In the genomic region with DNA sequence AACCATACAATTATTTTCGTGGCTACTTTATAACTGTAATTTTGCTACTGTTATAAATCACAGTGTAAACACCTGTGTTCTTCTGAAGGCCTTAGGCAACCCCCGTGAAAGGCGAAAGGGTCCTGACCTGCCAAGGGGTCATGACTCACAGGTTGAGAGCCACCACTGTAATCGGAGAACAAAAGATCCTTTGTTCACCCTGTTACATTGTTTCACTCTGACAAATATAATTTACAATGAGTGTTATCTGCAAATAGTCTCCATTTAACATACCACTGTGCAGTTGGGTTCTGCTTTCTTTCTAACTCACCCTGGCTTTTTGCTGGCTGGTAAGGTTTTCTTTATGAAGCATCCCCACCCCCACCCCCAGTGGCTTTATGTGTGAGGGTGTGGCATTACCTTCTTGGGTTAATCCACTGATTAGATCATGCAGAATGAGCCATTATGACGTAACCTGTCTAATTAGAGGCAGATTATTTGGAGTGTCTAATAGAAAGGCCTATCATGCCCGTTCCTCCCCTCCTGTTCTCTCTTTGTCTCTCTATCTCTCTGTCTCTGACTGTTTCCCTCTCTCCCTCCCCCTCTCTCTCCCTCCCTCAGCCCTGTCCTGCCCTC, we compare ENCODE assay signal across 13 mouse cellular contexts. TPM values are rescaled to one million over a fixed set of nuclear protein-coding genes. Genes with fewer than 3 reads are reported as not detected.
DNase-seq lines count a peak whose midpoint lies in the region; ATAC-seq and TF ChIP-seq lines count a peak whose summit lies in the region.
"Had no signal": no experiment of that assay in that cellular context is flagged by ENCODE, and none has a peak within 500 bp of the region (broad histone marks: within the 10 kb centered on the region; RNA-seq: fewer than 3 reads in every experiment).

No protein-coding gene starts in this region.

- WGBS in cerebellum, adult 2 months, result 58% methylated on average over 6 of the region's 6 CpGs
- WGBS in intestine, embryonic 14.5 days, result 43% methylated on average over 6 of the region's 6 CpGs
- WGBS in intestine, embryonic 16.5 days, result 42% methylated on average over 6 of the region's 6 CpGs
- WGBS in embryonic facial prominence, embryonic 10.5 days, result 20% methylated on average over 6 of the region's 6 CpGs
- 44% methylated on average over 6 of the region's 6 CpGs for WGBS in stomach, postnatal 0 days
- WGBS in thymus, adult 2 months, result 85% methylated on average over 6 of the region's 6 CpGs

- H3K4me1 ChIP-seq in cerebellum, adult 2 months (ENCODE audit: control insufficient read depth, insufficient read depth, low read length), result peaks cover 46% of the 10 kb centered on the region
- H3K4me1 ChIP-seq in intestine, embryonic 14.5 days (replicated peaks; ENCODE audit: control insufficient read depth, insufficient read depth, low read length), result no peaks in the 10 kb centered on the region; the same call in 1 of the 2 replicates
- 0 out of 2 replicates have a peak, but pooled peaks cover 6% of the 10 kb centered on the region for H3K4me1 ChIP-seq in intestine, embryonic 16.5 days (ENCODE audit: control insufficient read depth, insufficient read depth, low read length)
- peaks cover 28% of the 10 kb centered on the region for H3K4me1 ChIP-seq in embryonic facial prominence, embryonic 10.5 days
- H3K4me1 ChIP-seq in stomach, postnatal 0 days (replicated peaks; ENCODE audit: control insufficient read depth, insufficient read depth), result no peaks in the 10 kb centered on the region
- H3K4me1 ChIP-seq in thymus, adult 2 months (replicated peaks; ENCODE audit: control insufficient read depth, insufficient read depth, low read length), result peaks cover 7% of the 10 kb centered on the region
- H3K4me1 ChIP-seq: stomach, embryonic 15.5 days had no signal

- peak; percentile 72; the same call in 1 of the 2 replicates for ATAC-seq in intestine, embryonic 14.5 days (replicated peaks; ENCODE audit: low FRiP score, low TSS enrichment, low read depth)
- ATAC-seq in intestine, embryonic 16.5 days, result no peak; the same call in 1 of the 2 replicates
- ATAC-seq in stomach, postnatal 0 days (ENCODE audit: low FRiP score, low TSS enrichment), result 0 out of 2 replicates have a peak, but pooled peaks have one; percentile 21

- H3K36me3 ChIP-seq in intestine, embryonic 14.5 days (ENCODE audit: control insufficient read depth, insufficient read depth, low read length), result no peaks in the 10 kb centered on the region
- H3K36me3 ChIP-seq in intestine, embryonic 16.5 days (ENCODE audit: control insufficient read depth, insufficient read depth, low read length), result no peaks in the 10 kb centered on the region
- no peaks in the 10 kb centered on the region for H3K36me3 ChIP-seq in embryonic facial prominence, embryonic 10.5 days (replicated peaks)
- H3K36me3 ChIP-seq in stomach, postnatal 0 days (ENCODE audit: control insufficient read depth, insufficient read depth, low read length), result no peaks in the 10 kb centered on the region
- H3K36me3 ChIP-seq in thymus, adult 2 months (ENCODE audit: control insufficient read depth, insufficient read depth, low read length), result no peaks in the 10 kb centered on the region
- H3K36me3 ChIP-seq: kidney, embryonic 15.5 days; limb, embryonic 13.5 days; stomach, embryonic 15.5 days had no signal

- no peak for DNase-seq in cerebellum, adult 2 months
- no peak for DNase-seq in cerebellum, adult 9-11 months
- DNase-seq in intestine, embryonic 14.5 days (ENCODE audit: low spot score), result no peak
- no peak for DNase-seq in embryonic facial prominence, embryonic 10.5 days (ENCODE audit: low spot score)
- DNase-seq in stomach, postnatal 0 days (ENCODE audit: low spot score), result no peak
- DNase-seq in layer of hippocampus, adult 2 months (ENCODE audit: low spot score in 2 of 2), result no peak
- no peak for DNase-seq in thymus, adult 2 months
- DNase-seq: adrenal gland, adult 8-10 months; lung, adult 18-20 months had no signal

- H3K27me3 ChIP-seq in cerebellum, adult 2 months (ENCODE audit: control insufficient read depth, insufficient read depth, low read length), result no peaks in the 10 kb centered on the region
- H3K27me3 ChIP-seq in intestine, embryonic 14.5 days (replicated peaks; ENCODE audit: control insufficient read depth, insufficient read depth, low read length), result no peaks in the 10 kb centered on the region
- no peaks in the 10 kb centered on the region for H3K27me3 ChIP-seq in intestine, embryonic 16.5 days (replicated peaks; ENCODE audit: control insufficient read depth, insufficient read depth, low read length)
- H3K27me3 ChIP-seq in embryonic facial prominence, embryonic 10.5 days (replicated peaks; ENCODE audit: low read depth, poor library complexity, severe bottlenecking), result peaks cover 26% of the 10 kb centered on the region; the same call in 1 of the 2 replicates
- H3K27me3 ChIP-seq in stomach, postnatal 0 days (ENCODE audit: control insufficient read depth, insufficient read depth, low read length), result no peaks in the 10 kb centered on the region
- no peaks in the 10 kb centered on the region for H3K27me3 ChIP-seq in thymus, adult 2 months (ENCODE audit: control insufficient read depth, insufficient read depth, low read length)
- H3K27me3 ChIP-seq: kidney, embryonic 15.5 days; limb, embryonic 13.5 days; stomach, embryonic 15.5 days had no signal

- peak overlapping the region; percentile 33; the same call in 1 of the 2 replicates for H3K27ac ChIP-seq in cerebellum, adult 2 months (ENCODE audit: insufficient read depth, low read length)
- H3K27ac ChIP-seq in intestine, embryonic 14.5 days (ENCODE audit: low read depth), result no peak overlapping the region
- no peak overlapping the region for H3K27ac ChIP-seq in intestine, embryonic 16.5 days (ENCODE audit: low read length)
- H3K27ac ChIP-seq in embryonic facial prominence, embryonic 10.5 days (replicated peaks), result 0 out of 2 replicates have a peak overlapping the region, but pooled peaks have one; percentile 10
- H3K27ac ChIP-seq in stomach, postnatal 0 days (replicated peaks), result no peak overlapping the region
- H3K27ac ChIP-seq in layer of hippocampus, adult 2 months, result no peak overlapping the region
- no peak overlapping the region for H3K27ac ChIP-seq in thymus, adult 2 months (ENCODE audit: control insufficient read depth, insufficient read depth, low read length)
- H3K27ac ChIP-seq: kidney, embryonic 15.5 days; limb, embryonic 13.5 days; stomach, embryonic 15.5 days had no signal

- H3K9me3 ChIP-seq in intestine, embryonic 14.5 days (ENCODE audit: control insufficient read depth, low read length), result no peaks in the 10 kb centered on the region
- no peaks in the 10 kb centered on the region for H3K9me3 ChIP-seq in intestine, embryonic 16.5 days (ENCODE audit: control insufficient read depth, low read length)
- H3K9me3 ChIP-seq in embryonic facial prominence, embryonic 10.5 days, result no peaks in the 10 kb centered on the region
- H3K9me3 ChIP-seq in stomach, postnatal 0 days (ENCODE audit: control insufficient read depth, low read length), result no peaks in the 10 kb centered on the region
- H3K9me3 ChIP-seq: kidney, embryonic 15.5 days; limb, embryonic 13.5 days; stomach, embryonic 15.5 days had no signal

- H3K4me3 ChIP-seq in cerebellum, adult 2 months (replicated peaks; ENCODE audit: insufficient read depth, low read depth, low read length), result no peak overlapping the region
- no peak overlapping the region for H3K4me3 ChIP-seq in intestine, embryonic 14.5 days (ENCODE audit: low read depth, low read length)
- no peak overlapping the region for H3K4me3 ChIP-seq in intestine, embryonic 16.5 days (ENCODE audit: low read length)
- H3K4me3 ChIP-seq in embryonic facial prominence, embryonic 10.5 days, result no peak overlapping the region
- H3K4me3 ChIP-seq in stomach, postnatal 0 days (ENCODE audit: low read depth, low read length), result no peak overlapping the region
- H3K4me3 ChIP-seq in layer of hippocampus, adult 2 months, result no peak overlapping the region
- no peak overlapping the region for H3K4me3 ChIP-seq in thymus, adult 2 months (ENCODE audit: control insufficient read depth, insufficient read depth, low read length)
- H3K4me3 ChIP-seq: kidney, embryonic 15.5 days; limb, embryonic 13.5 days; stomach, embryonic 15.5 days had no signal

- H3K9ac ChIP-seq in intestine, embryonic 14.5 days (ENCODE audit: low read length), result no peak overlapping the region
- no peak overlapping the region for H3K9ac ChIP-seq in intestine, embryonic 16.5 days (ENCODE audit: low read depth, low read length)
- H3K9ac ChIP-seq in stomach, postnatal 0 days (ENCODE audit: low read length), result no peak overlapping the region
- H3K9ac ChIP-seq: kidney, embryonic 15.5 days; limb, embryonic 13.5 days; stomach, embryonic 15.5 days had no signal

- TF ChIP-seq EP300 in stomach, postnatal 0 days (optimal IDR thresholded peaks at IDR 0.05), result no peak

- TF ChIP-seq POLR2A in cerebellum, adult 2 months (IDR thresholded peaks at IDR 0.05; ENCODE audit: borderline replicate concordance, insufficient read depth, low read length), result no peak
- TF ChIP-seq POLR2A in thymus, adult 2 months (IDR thresholded peaks at IDR 0.05; ENCODE audit: control insufficient read depth, extremely low read depth, insufficient read depth, low read length, poor library complexity), result no peak

- TF ChIP-seq CTCF in cerebellum, adult 2 months (IDR thresholded peaks at IDR 0.05; ENCODE audit: borderline replicate concordance, insufficient read depth, low read depth, low read length), result no peak
- TF ChIP-seq CTCF in stomach, postnatal 0 days (IDR thresholded peaks at IDR 0.05; ENCODE audit: low read depth), result no peak
- no peak for TF ChIP-seq CTCF in layer of hippocampus, adult 2 months (conservative IDR thresholded peaks at IDR 0.05)
- no peak for TF ChIP-seq CTCF in thymus, adult 2 months (IDR thresholded peaks at IDR 0.05; ENCODE audit: borderline replicate concordance, control insufficient read depth, extremely low read depth, insufficient read depth, low read length, poor library complexity)

- no peak overlapping the region for H3K4me2 ChIP-seq in intestine, embryonic 14.5 days (ENCODE audit: low read length)
- no peak overlapping the region for H3K4me2 ChIP-seq in intestine, embryonic 16.5 days (ENCODE audit: low read depth, low read length)
- no peak overlapping the region for H3K4me2 ChIP-seq in stomach, postnatal 0 days (replicated peaks; ENCODE audit: low read depth)
- H3K4me2 ChIP-seq: kidney, embryonic 15.5 days; limb, embryonic 13.5 days; stomach, embryonic 15.5 days had no signal

RNA-seq across cellular contexts. Expression of a gene that starts 56.9 kb away (rescaled TPM):
- 574 and 684 TPM in 2 replicates for polyA plus RNA-seq in cerebellum, adult 2 months (2012; rRNA removed)
- polyA plus RNA-seq in intestine, embryonic 14.5 days (2014; fragmentation: Nextera tagmentation; extraction: Ambion mirVana), result 23.6 and 25.0 TPM in 2 replicates
- polyA plus RNA-seq in intestine, embryonic 16.5 days (2015; fragmentation: Nextera tagmentation; extraction: Ambion mirVana), result 20.2 and 20.8 TPM in 2 replicates
- 10.7 and 11.3 TPM in 2 replicates for polyA plus RNA-seq in embryonic facial prominence, embryonic 10.5 days (2016; fragmentation: Nextera tagmentation; extraction: Ambion mirVana)
- 19.1 and 21.7 TPM in 2 replicates for polyA plus RNA-seq in stomach, postnatal 0 days (2015; fragmentation: Nextera tagmentation; extraction: Ambion mirVana)
- 10 to 100 TPM; 16.0 to 19.7 TPM for total RNA-seq in layer of hippocampus, adult 2 months (2021)
- 6.1 and 7.6 TPM in 2 replicates for polyA plus RNA-seq in thymus, adult 2 months (2012; rRNA removed)

Comparison
In these comparisons a context has a peak if more than half of its experiments do, and no peak if none do; other contexts are left out.
1. H3K27ac ChIP-seq: peak in cerebellum, adult 2 months (single experiment) and embryonic facial prominence, embryonic 10.5 days (single experiment); none in intestine, embryonic 14.5 days (single experiment), intestine, embryonic 16.5 days (single experiment), stomach, postnatal 0 days (single experiment), layer of hippocampus, adult 2 months (single experiment) and thymus, adult 2 months (single experiment).
2. RNA of a gene that starts 56.9 kb away (polyA plus RNA-seq): 574 to 684 TPM in cerebellum, adult 2 months; 23.6 to 25.0 TPM in intestine, embryonic 14.5 days, 20.2 to 20.8 TPM in intestine, embryonic 16.5 days, 19.1 to 21.7 TPM in stomach, postnatal 0 days, 10.7 to 11.3 TPM in embryonic facial prominence, embryonic 10.5 days and 6.1 to 7.6 TPM in thymus, adult 2 months; every median in the first group is over 10 times any median in the second.